Comparison of ENCODE assay signal across 16 mouse cellular contexts in genomic region chr1:86482288-86482687, GRCm38 (mm10). TPM values are rescaled to one million over a fixed set of nuclear protein-coding genes. Genes with fewer than 3 reads are reported as not detected.
A peak's percentile ranks its signal among the peaks of the same experiment; 100 is the strongest.
DNase-seq lines count a peak whose midpoint lies in the region; ATAC-seq and TF ChIP-seq lines count a peak whose summit lies in the region.
"Had no signal": no experiment of that assay in that cellular context is flagged by ENCODE, and none has a peak within 500 bp of the region (broad histone marks: within the 10 kb centered on the region; RNA-seq: fewer than 3 reads in every experiment).

No protein-coding gene starts in this region.

- H3K4me2 ChIP-seq in hindbrain, embryonic 13.5 days: no peak overlapping the region
- H3K4me2 ChIP-seq in hindbrain, postnatal 0 days (ENCODE audit: low read depth, low read length): no peak overlapping the region
- H3K4me2 ChIP-seq in midbrain, embryonic 11.5 days: no peak overlapping the region
- H3K4me2 ChIP-seq in midbrain, embryonic 14.5 days (ENCODE audit: low read length): no peak overlapping the region
- no peak overlapping the region for H3K4me2 ChIP-seq in forebrain, embryonic 15.5 days (replicated peaks)
- H3K4me2 ChIP-seq in stomach, embryonic 15.5 days: no peak overlapping the region

- no peak for ATAC-seq in hindbrain, embryonic 13.5 days (ENCODE audit: low FRiP score)
- no peak for ATAC-seq in hindbrain, postnatal 0 days
- ATAC-seq in midbrain, embryonic 11.5 days (ENCODE audit: low FRiP score): no peak
- no peak for ATAC-seq in midbrain, embryonic 14.5 days (ENCODE audit: low FRiP score, low TSS enrichment)
- no peak for ATAC-seq in forebrain, embryonic 15.5 days (replicated peaks)
- no peak for ATAC-seq in stomach, embryonic 15.5 days (ENCODE audit: insufficient read depth, low FRiP score, low read depth)
- ATAC-seq in CD4-positive, CD25-positive, alpha-beta regulatory T cell, adult 4 months: no peak

- no peak for DNase-seq in hindbrain, postnatal 0 days (ENCODE audit: low spot score)
- DNase-seq in midbrain, embryonic 11.5 days (ENCODE audit: low spot score, missing footprints): peak; percentile 51
- no peak for DNase-seq in midbrain, embryonic 14.5 days
- DNase-seq in right cerebral cortex, postnatal 4 days: no peak
- DNase-seq: cerebellum, adult 2 months; gastrocnemius, postnatal 10 days; heart, postnatal 14 days; kidney, postnatal 14 days; lung, adult 18-20 months had no signal

- H3K9ac ChIP-seq in hindbrain, embryonic 13.5 days: no peak overlapping the region
- no peak overlapping the region for H3K9ac ChIP-seq in hindbrain, postnatal 0 days (replicated peaks; ENCODE audit: low read length)
- peak overlapping the region; percentile 29; the same call in 1 of the 2 replicates for H3K9ac ChIP-seq in midbrain, embryonic 11.5 days (ENCODE audit: low read length)
- H3K9ac ChIP-seq in midbrain, embryonic 14.5 days (replicated peaks; ENCODE audit: low read length): no peak overlapping the region
- H3K9ac ChIP-seq in forebrain, embryonic 15.5 days (replicated peaks): no peak overlapping the region
- no peak overlapping the region for H3K9ac ChIP-seq in stomach, embryonic 15.5 days

- no peaks in the 10 kb centered on the region for H3K27me3 ChIP-seq in hindbrain, embryonic 13.5 days
- H3K27me3 ChIP-seq in hindbrain, postnatal 0 days (ENCODE audit: insufficient read depth, low read length): no peaks in the 10 kb centered on the region
- no peaks in the 10 kb centered on the region for H3K27me3 ChIP-seq in midbrain, embryonic 11.5 days (ENCODE audit: control insufficient read depth, insufficient read depth, low read length)
- no peaks in the 10 kb centered on the region for H3K27me3 ChIP-seq in midbrain, embryonic 14.5 days (ENCODE audit: control insufficient read depth, insufficient read depth, low read length)
- no peaks in the 10 kb centered on the region for H3K27me3 ChIP-seq in forebrain, embryonic 15.5 days
- no peaks in the 10 kb centered on the region for H3K27me3 ChIP-seq in stomach, embryonic 15.5 days (replicated peaks)

- H3K4me1 ChIP-seq in hindbrain, embryonic 13.5 days (replicated peaks): peaks cover 6% of the 10 kb centered on the region; the same call in 1 of the 2 replicates
- no peaks in the 10 kb centered on the region for H3K4me1 ChIP-seq in hindbrain, postnatal 0 days (ENCODE audit: insufficient read depth, low read length)
- H3K4me1 ChIP-seq in midbrain, embryonic 11.5 days (ENCODE audit: control insufficient read depth, insufficient read depth, low read length): no peaks in the 10 kb centered on the region
- no peaks in the 10 kb centered on the region for H3K4me1 ChIP-seq in midbrain, embryonic 14.5 days (ENCODE audit: control insufficient read depth, insufficient read depth, low read length)
- H3K4me1 ChIP-seq in forebrain, embryonic 15.5 days: no peaks in the 10 kb centered on the region
- H3K4me1 ChIP-seq in stomach, embryonic 15.5 days: no peaks in the 10 kb centered on the region

- no peak for TF ChIP-seq CTCF in hindbrain, postnatal 0 days (IDR thresholded peaks at IDR 0.05; ENCODE audit: low read depth)

- H3K27ac ChIP-seq in hindbrain, embryonic 13.5 days: peak overlapping the region; percentile 58
- H3K27ac ChIP-seq in hindbrain, postnatal 0 days: no peak overlapping the region
- no peak overlapping the region for H3K27ac ChIP-seq in midbrain, embryonic 11.5 days (ENCODE audit: low read depth, low read length)
- H3K27ac ChIP-seq in midbrain, embryonic 14.5 days (replicated peaks; ENCODE audit: low read depth, low read length): no peak overlapping the region
- H3K27ac ChIP-seq in forebrain, embryonic 15.5 days (replicated peaks): peak overlapping the region; percentile 15; the same call in 1 of the 2 replicates
- peak overlapping the region; percentile 81 for H3K27ac ChIP-seq in stomach, embryonic 15.5 days

- WGBS in hindbrain, embryonic 13.5 days: 89% methylated on average over 11 of the region's 11 CpGs
- 84% methylated on average over 11 of the region's 11 CpGs for WGBS in hindbrain, postnatal 0 days
- WGBS in midbrain, embryonic 11.5 days: 86% methylated on average over 11 of the region's 11 CpGs
- WGBS in midbrain, embryonic 14.5 days: 83% methylated on average over 11 of the region's 11 CpGs
- 83% methylated on average over 11 of the region's 11 CpGs for WGBS in forebrain, embryonic 15.5 days
- 82% methylated on average over 11 of the region's 11 CpGs for WGBS in stomach, embryonic 15.5 days

- H3K4me3 ChIP-seq in hindbrain, embryonic 13.5 days: no peak overlapping the region
- no peak overlapping the region for H3K4me3 ChIP-seq in hindbrain, postnatal 0 days (ENCODE audit: low read length)
- H3K4me3 ChIP-seq in midbrain, embryonic 11.5 days (ENCODE audit: low read depth, low read length): no peak overlapping the region
- no peak overlapping the region for H3K4me3 ChIP-seq in midbrain, embryonic 14.5 days (replicated peaks; ENCODE audit: low read depth, low read length)
- H3K4me3 ChIP-seq in forebrain, embryonic 15.5 days: no peak overlapping the region
- no peak overlapping the region for H3K4me3 ChIP-seq in stomach, embryonic 15.5 days (replicated peaks)

- H3K36me3 ChIP-seq in hindbrain, embryonic 13.5 days: no peaks in the 10 kb centered on the region
- no peaks in the 10 kb centered on the region for H3K36me3 ChIP-seq in hindbrain, postnatal 0 days (ENCODE audit: insufficient read depth, low read length)
- H3K36me3 ChIP-seq in midbrain, embryonic 11.5 days (ENCODE audit: control insufficient read depth, insufficient read depth, low read length): no peaks in the 10 kb centered on the region
- H3K36me3 ChIP-seq in midbrain, embryonic 14.5 days (ENCODE audit: control insufficient read depth, insufficient read depth, low read length): no peaks in the 10 kb centered on the region
- H3K36me3 ChIP-seq in forebrain, embryonic 15.5 days: no peaks in the 10 kb centered on the region
- no peaks in the 10 kb centered on the region for H3K36me3 ChIP-seq in stomach, embryonic 15.5 days

- no peaks in the 10 kb centered on the region for H3K9me3 ChIP-seq in hindbrain, embryonic 13.5 days
- no peaks in the 10 kb centered on the region for H3K9me3 ChIP-seq in hindbrain, postnatal 0 days (ENCODE audit: low read length)
- H3K9me3 ChIP-seq in midbrain, embryonic 11.5 days (ENCODE audit: control insufficient read depth, low read length): no peaks in the 10 kb centered on the region
- H3K9me3 ChIP-seq in midbrain, embryonic 14.5 days (ENCODE audit: control insufficient read depth, low read length): no peaks in the 10 kb centered on the region
- no peaks in the 10 kb centered on the region for H3K9me3 ChIP-seq in forebrain, embryonic 15.5 days
- H3K9me3 ChIP-seq in stomach, embryonic 15.5 days: no peaks in the 10 kb centered on the region

RNA-seq across cellular contexts. Expression of gene Ptma, which starts 44.2 kb away (rescaled TPM):
- polyA plus RNA-seq in hindbrain, embryonic 13.5 days (2015; fragmentation: Nextera tagmentation; extraction: Ambion mirVana): 2,123 and 2,193 TPM in 2 replicates
- 619 and 723 TPM in 2 replicates for total RNA-seq in hindbrain, postnatal 0 days (2014; rRNA removed)
- polyA plus RNA-seq in hindbrain, postnatal 0 days (2015; fragmentation: Nextera tagmentation; extraction: Ambion mirVana): 1,399 and 1,474 TPM in 2 replicates
- 3,090 and 3,352 TPM in 2 replicates for polyA plus RNA-seq in midbrain, embryonic 11.5 days (2014; fragmentation: Nextera tagmentation; extraction: Ambion mirVana)
- polyA plus RNA-seq in midbrain, embryonic 14.5 days (2014; fragmentation: Nextera tagmentation; extraction: Ambion mirVana): 2,168 and 2,208 TPM in 2 replicates
- 2,368 and 2,448 TPM in 2 replicates for polyA plus RNA-seq in forebrain, embryonic 15.5 days (2015; fragmentation: Nextera tagmentation; extraction: Ambion mirVana)
- 2,449 and 2,521 TPM in 2 replicates for polyA plus RNA-seq in stomach, embryonic 15.5 days (2015; fragmentation: Nextera tagmentation; extraction: Ambion mirVana)
- 1,000 to 10,000 TPM; 2,790 to 2,877 TPM for polyA plus RNA-seq in CD4-positive, CD25-positive, alpha-beta regulatory T cell, adult 4 months (2017; shearing (Covaris generic))

RNA-seq across cellular contexts. Expression of gene Tex44, which starts 56.2 kb away (rescaled TPM):
- not detected in 2 replicates for polyA plus RNA-seq in hindbrain, embryonic 13.5 days (2015; fragmentation: Nextera tagmentation; extraction: Ambion mirVana)
- not detected in 2 replicates for total RNA-seq in hindbrain, postnatal 0 days (2014; rRNA removed)
- not detected in 2 replicates for polyA plus RNA-seq in hindbrain, postnatal 0 days (2015; fragmentation: Nextera tagmentation; extraction: Ambion mirVana)
- not detected in 2 replicates for polyA plus RNA-seq in midbrain, embryonic 11.5 days (2014; fragmentation: Nextera tagmentation; extraction: Ambion mirVana)
- not detected in 2 replicates for polyA plus RNA-seq in midbrain, embryonic 14.5 days (2014; fragmentation: Nextera tagmentation; extraction: Ambion mirVana)
- polyA plus RNA-seq in forebrain, embryonic 15.5 days (2015; fragmentation: Nextera tagmentation; extraction: Ambion mirVana): not detected in 2 replicates
- polyA plus RNA-seq in stomach, embryonic 15.5 days (2015; fragmentation: Nextera tagmentation; extraction: Ambion mirVana): not detected in 2 replicates
- polyA plus RNA-seq in CD4-positive, CD25-positive, alpha-beta regulatory T cell, adult 4 months (2017; shearing (Covaris generic)): not detected
- total RNA-seq: gastrocnemius, postnatal 10 days; heart, postnatal 14 days; left cerebral cortex, adult 8-10 months; monocyte, adult 5-6 weeks had no signal
- polyA plus RNA-seq: cerebellum, adult 2 months; urinary bladder, adult 2 months had no signal

RNA-seq across cellular contexts. Expression of gene Nmur1, which starts 56.3 kb away (rescaled TPM):
- polyA plus RNA-seq in hindbrain, embryonic 13.5 days (2015; fragmentation: Nextera tagmentation; extraction: Ambion mirVana): not detected in 2 replicates
- 0.16 TPM in 1 of 2 replicates, not detected in the other for total RNA-seq in hindbrain, postnatal 0 days (2014; rRNA removed)
- 0.16 and 0.24 TPM in 2 replicates for polyA plus RNA-seq in hindbrain, postnatal 0 days (2015; fragmentation: Nextera tagmentation; extraction: Ambion mirVana)
- polyA plus RNA-seq in midbrain, embryonic 11.5 days (2014; fragmentation: Nextera tagmentation; extraction: Ambion mirVana): not detected in 2 replicates
- not detected in 2 replicates for polyA plus RNA-seq in midbrain, embryonic 14.5 days (2014; fragmentation: Nextera tagmentation; extraction: Ambion mirVana)
- polyA plus RNA-seq in forebrain, embryonic 15.5 days (2015; fragmentation: Nextera tagmentation; extraction: Ambion mirVana): 0.18 TPM in 1 of 2 replicates, not detected in the other
- not detected in 2 replicates for polyA plus RNA-seq in stomach, embryonic 15.5 days (2015; fragmentation: Nextera tagmentation; extraction: Ambion mirVana)
- 1 to 10 TPM; 1.5 to 4.0 TPM for polyA plus RNA-seq in CD4-positive, CD25-positive, alpha-beta regulatory T cell, adult 4 months (2017; shearing (Covaris generic))
- total RNA-seq: gastrocnemius, postnatal 10 days; heart, postnatal 14 days; monocyte, adult 5-6 weeks had no signal

Comparison
In these comparisons a context has a peak if more than half of its experiments do, and no peak if none do; other contexts are left out.
1. H3K27ac ChIP-seq: peak in hindbrain, embryonic 13.5 days (single experiment), forebrain, embryonic 15.5 days (single experiment) and stomach, embryonic 15.5 days (single experiment); none in hindbrain, postnatal 0 days (single experiment), midbrain, embryonic 11.5 days (single experiment) and midbrain, embryonic 14.5 days (single experiment).